Mouse (Mus musculus) embryonic facial prominence, embryonic 11.5 days (tissue): ENCODE measurements around the gene Tecta. TPM values are rescaled to one million over a fixed set of nuclear protein-coding genes. Genes with fewer than 3 reads are reported as not detected.

Source experiments
- ATAC-seq: fragments of 200-750 bp; cut with Nextera tagmentation; replicated peaks from 2 replicates; pipeline ENCODE4 v1.8.0; 2017; ENCODE audit warnings: low read depth; ENCODE audit not compliant: insufficient number of reproducible peaks, low FRiP score, low TSS enrichment
- DNase-seq: peaks from one replicate; pipeline ENCODE4 v3.0.0-alpha.2; 2015; ENCODE audit warnings: low spot score
- H3K27ac ChIP-seq: fragments of 300-500 bp; sonication (generic); replicated peaks from 2 replicates; pipeline ENCODE4 v1.5.1; 2014; ENCODE audit warnings: mild to moderate bottlenecking, low read depth, low read length, control low read depth
- H3K27me3 ChIP-seq: fragments of 300-500 bp; sonication (generic); 2 replicates; pipeline ENCODE4 v1.6.1; 2014; ENCODE audit warnings: mild to moderate bottlenecking, low read length, moderate library complexity, mixed read lengths; ENCODE audit not compliant: control insufficient read depth, insufficient read depth
- H3K36me3 ChIP-seq: fragments of 300-500 bp; sonication (generic); replicated peaks from 2 replicates; pipeline ENCODE4 v1.6.1; 2014; ENCODE audit warnings: low read depth, mild to moderate bottlenecking, low read length, moderate library complexity, mixed read lengths; ENCODE audit not compliant: control insufficient read depth, insufficient read depth
- H3K4me1 ChIP-seq: fragments of 300-500 bp; sonication (generic); 2 replicates; pipeline ENCODE4 v1.6.1; 2014; ENCODE audit warnings: low read length, mixed read lengths; ENCODE audit not compliant: control insufficient read depth, insufficient read depth
- H3K4me2 ChIP-seq: fragments of 300-500 bp; sonication (generic); 2 replicates; pipeline ENCODE4 v1.6.1; 2014; ENCODE audit warnings: low read depth, mild to moderate bottlenecking, control low read depth, low read length, moderate library complexity
- H3K4me3 ChIP-seq: fragments of 300-500 bp; sonication (generic); 2 replicates; pipeline ENCODE4 v1.5.1; 2014; ENCODE audit warnings: low read depth, low read length, control low read depth
- H3K9ac ChIP-seq: fragments of 300-500 bp; sonication (generic); replicated peaks from 2 replicates; pipeline ENCODE4 v1.6.1; 2014; ENCODE audit warnings: mild to moderate bottlenecking, control low read depth, low read length
- H3K9me3 ChIP-seq: fragments of 300-500 bp; sonication (generic); replicated peaks from 2 replicates; pipeline ENCODE4 v1.6.1; 2016; ENCODE audit warnings: mild to moderate bottlenecking, low read length, inconsistent platforms, mixed read lengths; ENCODE audit not compliant: control insufficient read depth
- WGBS: fragments of 180-500 bp; shearing (Covaris S2); extraction: QIAGEN DNeasy Blood & Tissue Kit; methylation state at CpG from one replicate; pipeline ENCODE4 v1.1.7; 2014; 5-methylcytosine and 5-hydroxymethylcytosine counted together
- polyA plus RNA-seq: library from polyadenylated mRNA; unstranded; fragments of >200 nt; fragmentation: Nextera tagmentation; extraction: Ambion mirVana; gene quantifications from 2 replicates; pipeline ENCODE4 v1.2.1, GENCODE M21; 2014

Tecta gene
- polyA plus RNA-seq, 1 experiment from 2014 or later, result 0.14 TPM

DNA sequence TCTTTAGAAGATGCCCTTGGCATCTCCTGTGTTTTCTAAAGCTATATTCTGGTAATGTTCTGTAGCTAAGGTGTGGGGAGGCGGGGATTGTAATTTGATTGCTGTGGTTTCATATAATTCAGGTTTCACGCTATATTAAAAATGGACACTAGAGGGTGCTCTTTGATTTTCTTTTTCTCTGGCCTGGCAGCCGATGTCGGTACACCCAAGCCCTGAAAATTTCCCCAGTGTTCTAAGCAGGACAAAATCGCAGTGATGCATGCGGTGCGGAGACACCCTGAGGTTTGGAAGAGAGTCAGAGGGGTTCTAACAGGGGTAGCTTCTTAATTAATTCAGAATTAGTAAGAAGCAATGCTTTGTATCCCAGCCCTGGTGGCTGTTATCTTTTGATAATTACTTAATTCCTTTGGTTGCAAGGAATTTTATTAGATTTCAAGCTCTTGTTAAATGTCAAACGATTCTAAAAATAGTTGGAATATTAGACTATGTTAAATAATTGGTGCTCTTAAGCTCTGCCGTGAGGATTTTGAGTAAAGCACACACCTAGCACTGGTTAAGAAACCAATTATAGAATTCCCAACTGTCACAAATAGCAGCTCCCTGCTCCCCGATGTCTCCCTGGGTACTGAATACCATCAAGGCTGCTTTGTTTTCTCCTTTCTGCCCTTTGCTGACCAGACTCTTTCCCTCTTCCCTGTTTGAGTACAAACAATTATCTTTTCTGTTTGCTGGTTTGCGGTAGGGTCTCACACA, 72.9 kb downstream of the Tecta start:
- H3K36me3 ChIP-seq, result no peaks in the 10 kb centered on the region
- no peaks in the 10 kb centered on the region for H3K4me1 ChIP-seq
- H3K27me3 ChIP-seq, result no peaks in the 10 kb centered on the region
- H3K9me3 ChIP-seq, result no peaks in the 10 kb centered on the region
- WGBS, result 29% methylated on average over 11 of the region's 11 CpGs
- H3K9ac ChIP-seq, result no peak overlapping the region
- no peak overlapping the region for H3K27ac ChIP-seq
- no peak overlapping the region for H3K4me3 ChIP-seq
- DNase-seq (peak; percentile 86), ATAC-seq (no peak)
- no peak overlapping the region for H3K4me2 ChIP-seq

DNA sequence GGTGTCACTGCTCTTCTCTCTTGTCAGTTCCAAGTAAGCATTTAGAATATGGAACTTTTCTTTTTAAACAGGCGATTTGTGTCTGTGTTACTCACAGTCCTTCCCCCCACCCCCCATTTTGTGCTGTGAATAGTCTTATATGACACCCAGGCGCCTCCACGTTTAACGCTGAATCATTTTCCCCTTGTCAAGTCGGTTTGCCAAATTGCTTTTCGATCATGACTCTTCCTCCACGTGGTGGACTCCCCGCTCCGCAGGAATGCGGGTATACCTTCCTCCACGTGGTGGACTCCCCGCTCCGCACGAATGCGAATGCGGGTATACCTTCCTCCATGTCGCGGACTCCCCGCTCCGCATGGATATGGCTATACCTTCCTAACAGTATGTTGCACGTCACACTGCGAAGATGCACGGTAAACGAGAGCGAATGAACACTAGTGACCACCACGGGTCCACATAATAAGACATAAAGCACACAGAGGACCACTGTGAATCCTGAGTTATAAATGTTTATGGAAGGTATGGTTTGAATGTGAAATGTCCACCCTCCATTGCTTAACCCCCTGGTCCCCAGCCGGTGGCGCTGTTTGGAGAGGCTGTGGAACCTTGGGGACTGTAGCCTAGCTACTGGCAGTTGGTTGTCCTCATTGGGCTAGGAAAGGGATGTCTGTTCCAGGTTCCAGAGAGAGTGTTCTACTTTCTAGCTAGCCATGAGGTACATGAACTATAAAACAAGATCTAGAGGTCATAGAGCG, 74.9 kb downstream of the Tecta start:
- Histone ChIP-seq H3K4me3 (no peak overlapping the region), H3K27me3 (no peaks in the 10 kb centered on the region), H3K4me1 (no peaks in the 10 kb centered on the region), H3K4me2 (no peak overlapping the region), H3K9me3 (no peaks in the 10 kb centered on the region), H3K27ac (no peak overlapping the region), H3K9ac (no peak overlapping the region), H3K36me3 (no peaks in the 10 kb centered on the region)
- no peak for DNase-seq
- no peak for ATAC-seq
- WGBS, result 58% methylated on average over 29 of the region's 29 CpGs

GRCm38 (mm10) chr9:42323238-42323637, 76.5 kb downstream of the Tecta start:
- no peak overlapping the region for H3K4me3 ChIP-seq
- H3K9me3 ChIP-seq, result no peaks in the 10 kb centered on the region
- no peak overlapping the region for H3K9ac ChIP-seq
- H3K36me3 ChIP-seq, result no peaks in the 10 kb centered on the region
- H3K27me3 ChIP-seq, result no peaks in the 10 kb centered on the region
- WGBS, result 84% methylated on average over 8 of the region's 8 CpGs
- ATAC-seq (no peak), DNase-seq (no peak)
- H3K4me1 ChIP-seq, result no peaks in the 10 kb centered on the region
- no peak overlapping the region for H3K27ac ChIP-seq
- no peak overlapping the region for H3K4me2 ChIP-seq

GRCm38 (mm10) chr9:42321442-42321841, 78.3 kb downstream of the Tecta start:
- H3K4me2 ChIP-seq, result no peak overlapping the region
- whole genome bisulfite sequencing, result 85% methylated on average over 2 of the region's 2 CpGs
- ATAC-seq, result no peak

DNA sequence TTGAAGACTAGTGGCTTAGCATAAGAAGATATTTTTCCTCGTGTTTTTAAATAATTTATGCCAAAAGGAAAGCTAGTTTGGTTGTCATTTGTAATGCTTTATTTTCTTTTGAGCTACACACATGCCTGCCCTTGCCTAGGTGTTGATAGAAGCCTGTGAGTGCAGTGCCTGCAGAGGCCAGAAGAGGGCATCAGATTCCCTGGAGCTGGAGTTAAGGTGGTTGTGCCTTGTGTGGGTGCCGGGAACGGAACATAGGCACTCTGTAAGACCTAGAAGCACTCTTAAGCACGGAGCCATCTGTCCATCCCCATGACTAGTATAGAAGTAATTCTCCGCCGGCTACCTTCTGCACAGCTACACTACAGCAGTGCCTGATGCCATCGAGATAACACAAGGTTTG, 79.1 kb downstream of the Tecta start:
- Histone ChIP-seq H3K9me3 (no peaks in the 10 kb centered on the region), H3K9ac (no peak overlapping the region), H3K4me2 (no peak overlapping the region), H3K4me3 (no peak overlapping the region), H3K36me3 (no peaks in the 10 kb centered on the region), H3K4me1 (no peaks in the 10 kb centered on the region), H3K27me3 (no peaks in the 10 kb centered on the region), H3K27ac (no peak overlapping the region)
- DNase-seq, result no peak
- ATAC-seq, result no peak
- WGBS, result 93% methylated on average over 7 of the region's 7 CpGs

More at GRCm38 (mm10) chr9:42321442-42321841, 78.3 kb downstream of the Tecta start:
- no peak overlapping the region for H3K27ac ChIP-seq
- H3K36me3 ChIP-seq, result no peaks in the 10 kb centered on the region
- no peaks in the 10 kb centered on the region for H3K4me1 ChIP-seq
- no peaks in the 10 kb centered on the region for H3K27me3 ChIP-seq
- H3K4me3 ChIP-seq, result no peak overlapping the region
- no peak for DNase-seq
- no peak overlapping the region for H3K9ac ChIP-seq
- H3K9me3 ChIP-seq, result no peaks in the 10 kb centered on the region

- no peaks in the 10 kb centered on the region for H3K4me1 ChIP-seq
- no peak overlapping the region for H3K27ac ChIP-seq
- DNase-seq (no peak), ATAC-seq (no peak)
- H3K36me3 ChIP-seq, result no peaks in the 10 kb centered on the region
- H3K9me3 ChIP-seq, result no peaks in the 10 kb centered on the region
- H3K9ac ChIP-seq, result no peak overlapping the region
- no peak overlapping the region for H3K4me2 ChIP-seq
- H3K27me3 ChIP-seq, result no peaks in the 10 kb centered on the region
- 86% methylated on average over 9 of the region's 9 CpGs for WGBS
- H3K4me3 ChIP-seq, result no peak overlapping the region
These were observed 81.2 kb downstream of the Tecta start for GRCm38 (mm10) chr9:42318455-42318987.

DNA sequence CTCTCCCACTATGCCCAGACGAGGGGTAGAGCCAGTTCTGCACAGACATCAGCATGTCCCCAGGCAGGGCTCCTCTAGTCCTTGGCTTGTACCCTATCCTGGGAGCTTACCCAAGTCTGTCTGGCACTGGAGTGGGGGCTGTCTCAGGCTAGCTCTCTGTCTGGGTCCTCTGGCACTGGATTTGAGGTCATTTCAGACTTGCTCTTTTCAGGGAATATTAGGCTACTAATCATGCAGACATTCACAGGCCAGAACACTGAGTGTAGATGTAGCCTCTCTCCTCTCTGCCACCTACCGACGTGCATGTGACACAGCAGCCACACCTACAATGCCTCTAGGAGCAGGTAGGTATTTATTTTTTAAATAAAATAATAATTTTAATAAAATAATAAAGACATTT, 82.4 kb downstream of the Tecta start:
- Histone ChIP-seq H3K36me3 (no peaks in the 10 kb centered on the region), H3K4me3 (no peak overlapping the region), H3K4me2 (no peak overlapping the region), H3K9me3 (no peaks in the 10 kb centered on the region), H3K27me3 (no peaks in the 10 kb centered on the region), H3K9ac (no peak overlapping the region), H3K27ac (no peak overlapping the region), H3K4me1 (no peaks in the 10 kb centered on the region)
- ATAC-seq, result no peak
- DNase-seq, result no peak
- WGBS, result 52% methylated on average over 3 of the region's 3 CpGs

GRCm38 (mm10) chr9:42315816-42316215, 83.9 kb downstream of the Tecta start:
- H3K9me3 ChIP-seq, result no peaks in the 10 kb centered on the region
- no peaks in the 10 kb centered on the region for H3K27me3 ChIP-seq
- no peak for DNase-seq

More at GRCm38 (mm10) chr9:42315816-42316215, 83.9 kb downstream of the Tecta start:
- 75% methylated on average over 3 of the region's 3 CpGs for WGBS
- H3K4me2 ChIP-seq, result no peak overlapping the region
- no peak overlapping the region for H3K27ac ChIP-seq
- no peak overlapping the region for H3K9ac ChIP-seq
- ATAC-seq, result no peak; the same call in 1 of the 2 replicates
- no peaks in the 10 kb centered on the region for H3K36me3 ChIP-seq
- no peak overlapping the region for H3K4me3 ChIP-seq
- no peaks in the 10 kb centered on the region for H3K4me1 ChIP-seq
